Mouse (Mus musculus): ENCODE measurements around the gene Nat8f5. TPM values are rescaled to one million over a fixed set of nuclear protein-coding genes. Genes with fewer than 3 reads are reported as not detected.
"Not testable (repeated sequence)": the region's sequence is repeated elsewhere in the genome, so short reads cannot be mapped to it uniquely, and the experiment has no call there.

Nat8f5 gene
- polyA plus RNA-seq, 1 experiment from 2014 or later, result 0.59 TPM

- Histone ChIP-seq H3K4me3 (ENCODE audit: low read length) (no peak overlapping the region), H3K36me3 (ENCODE audit: control insufficient read depth, insufficient read depth, low read length) (no peaks in the 10 kb centered on the region), H3K4me1 (ENCODE audit: control insufficient read depth, insufficient read depth, low read length) (no peaks in the 10 kb centered on the region), H3K27ac (ENCODE audit: low read length) (no peak overlapping the region), H3K9me3 (ENCODE audit: control insufficient read depth, low read length) (no peaks in the 10 kb centered on the region), H3K4me2 (ENCODE audit: low read depth, low read length) (no peak overlapping the region), H3K9ac (ENCODE audit: low read depth, low read length) (no peak overlapping the region), H3K27me3 (replicated peaks; ENCODE audit: control insufficient read depth, insufficient read depth, low read length) (no peaks in the 10 kb centered on the region)
- WGBS, result 94% methylated on average over 1 of the region's 1 CpGs
- no peak for ATAC-seq
Measured at GRCm38 (mm10) chr6:85823382-85824090, 2.8 kb upstream of the Nat8f5 start.

GRCm38 (mm10) chr6:85822286-85822685 is 1.5 kb upstream of the Nat8f5 start:
- WGBS, result 81% methylated on average over 4 of the region's 4 CpGs
- Histone ChIP-seq H3K27ac (ENCODE audit: low read length) (no peak overlapping the region), H3K27me3 (replicated peaks; ENCODE audit: control insufficient read depth, insufficient read depth, low read length) (no peaks in the 10 kb centered on the region), H3K4me3 (ENCODE audit: low read length) (no peak overlapping the region), H3K9me3 (ENCODE audit: control insufficient read depth, low read length) (no peaks in the 10 kb centered on the region), H3K9ac (ENCODE audit: low read depth, low read length) (no peak overlapping the region), H3K4me2 (ENCODE audit: low read depth, low read length) (no peak overlapping the region), H3K4me1 (ENCODE audit: control insufficient read depth, insufficient read depth, low read length) (no peaks in the 10 kb centered on the region), H3K36me3 (ENCODE audit: control insufficient read depth, insufficient read depth, low read length) (no peaks in the 10 kb centered on the region)
- ATAC-seq, result no peak

- H3K27me3 ChIP-seq (replicated peaks; ENCODE audit: control insufficient read depth, insufficient read depth, low read length), result no peaks in the 10 kb centered on the region
- H3K4me3 ChIP-seq (ENCODE audit: low read length), result no peak overlapping the region
- no peak overlapping the region for H3K27ac ChIP-seq (ENCODE audit: low read length)
- H3K9me3 ChIP-seq (ENCODE audit: control insufficient read depth, low read length), result no peaks in the 10 kb centered on the region
- no peak overlapping the region for H3K4me2 ChIP-seq (ENCODE audit: low read depth, low read length)
- WGBS, result 55% methylated on average over 1 of the region's 1 CpGs
- no peaks in the 10 kb centered on the region for H3K4me1 ChIP-seq (ENCODE audit: control insufficient read depth, insufficient read depth, low read length)
- no peak for ATAC-seq
- H3K36me3 ChIP-seq (ENCODE audit: control insufficient read depth, insufficient read depth, low read length), result no peaks in the 10 kb centered on the region
- H3K9ac ChIP-seq (ENCODE audit: low read depth, low read length), result no peak overlapping the region
Measured at GRCm38 (mm10) chr6:85818338-85818737, 2.4 kb downstream of the Nat8f5 start.

GRCm38 (mm10) chr6:85813339-85813738 is 7.4 kb downstream of the Nat8f5 start:
- H3K4me2 ChIP-seq (ENCODE audit: low read depth, low read length), result no peak overlapping the region
- no peaks in the 10 kb centered on the region for H3K4me1 ChIP-seq (ENCODE audit: control insufficient read depth, insufficient read depth, low read length)
- H3K27ac ChIP-seq (ENCODE audit: low read length), result no peak overlapping the region
- no peaks in the 10 kb centered on the region for H3K27me3 ChIP-seq (replicated peaks; ENCODE audit: control insufficient read depth, insufficient read depth, low read length)
- H3K9me3 ChIP-seq (ENCODE audit: control insufficient read depth, low read length), result no peaks in the 10 kb centered on the region
- WGBS, result 86% methylated on average over 2 of the region's 2 CpGs
- no peak for ATAC-seq
- no peaks in the 10 kb centered on the region for H3K36me3 ChIP-seq (ENCODE audit: control insufficient read depth, insufficient read depth, low read length)
- H3K9ac ChIP-seq (ENCODE audit: low read depth, low read length), result no peak overlapping the region
- no peak overlapping the region for H3K4me3 ChIP-seq (ENCODE audit: low read length)

GRCm38 (mm10) chr6:85810942-85811537 is 9.7 kb downstream of the Nat8f5 start:
- H3K4me1 ChIP-seq (ENCODE audit: control insufficient read depth, insufficient read depth, low read length); H3K9ac ChIP-seq (ENCODE audit: low read depth, low read length); H3K36me3 ChIP-seq (ENCODE audit: control insufficient read depth, insufficient read depth, low read length); H3K27me3 ChIP-seq (replicated peaks; ENCODE audit: control insufficient read depth, insufficient read depth, low read length); H3K9me3 ChIP-seq (ENCODE audit: control insufficient read depth, low read length); H3K4me2 ChIP-seq (ENCODE audit: low read depth, low read length); H3K4me3 ChIP-seq (ENCODE audit: low read length); H3K27ac ChIP-seq (ENCODE audit: low read length): not testable (repeated sequence)
- 43% methylated on average over 3 of the region's 3 CpGs for WGBS
- ATAC-seq, result peak; percentile 70

- H3K4me1 ChIP-seq (ENCODE audit: control insufficient read depth, insufficient read depth, low read length); ATAC-seq; H3K4me3 ChIP-seq (ENCODE audit: low read length); H3K27ac ChIP-seq (ENCODE audit: low read length); H3K4me2 ChIP-seq (ENCODE audit: low read depth, low read length); H3K9me3 ChIP-seq (ENCODE audit: control insufficient read depth, low read length); H3K9ac ChIP-seq (ENCODE audit: low read depth, low read length); H3K36me3 ChIP-seq (ENCODE audit: control insufficient read depth, insufficient read depth, low read length); H3K27me3 ChIP-seq (replicated peaks; ENCODE audit: control insufficient read depth, insufficient read depth, low read length): not testable (repeated sequence)
- WGBS, result 93% methylated on average over 2 of the region's 3 CpGs
Measured at GRCm38 (mm10) chr6:85810514-85810913, 10.3 kb downstream of the Nat8f5 start.

- WGBS, result 68% methylated on average over 2 of the region's 3 CpGs
- not testable (repeated sequence) for H3K4me1 ChIP-seq (ENCODE audit: control insufficient read depth, insufficient read depth, low read length); H3K27ac ChIP-seq (ENCODE audit: low read length)
Measured at GRCm38 (mm10) chr6:85809784-85810183, 11.0 kb downstream of the Nat8f5 start.

GRCm38 (mm10) chr6:85803180-85803579 is 17.6 kb downstream of the Nat8f5 start:
- not testable (repeated sequence) for ATAC-seq; H3K4me3 ChIP-seq (ENCODE audit: low read length); H3K27me3 ChIP-seq (replicated peaks; ENCODE audit: control insufficient read depth, insufficient read depth, low read length); H3K36me3 ChIP-seq (ENCODE audit: control insufficient read depth, insufficient read depth, low read length); H3K27ac ChIP-seq (ENCODE audit: low read length); H3K4me1 ChIP-seq (ENCODE audit: control insufficient read depth, insufficient read depth, low read length); H3K9ac ChIP-seq (ENCODE audit: low read depth, low read length); H3K9me3 ChIP-seq (ENCODE audit: control insufficient read depth, low read length); H3K4me2 ChIP-seq (ENCODE audit: low read depth, low read length)
- WGBS, result 59% methylated on average over 5 of the region's 5 CpGs

More at GRCm38 (mm10) chr6:85809784-85810183, 11.0 kb downstream of the Nat8f5 start:
- H3K9ac ChIP-seq (ENCODE audit: low read depth, low read length); H3K27me3 ChIP-seq (replicated peaks; ENCODE audit: control insufficient read depth, insufficient read depth, low read length); H3K4me2 ChIP-seq (ENCODE audit: low read depth, low read length); ATAC-seq; H3K9me3 ChIP-seq (ENCODE audit: control insufficient read depth, low read length); H3K4me3 ChIP-seq (ENCODE audit: low read length); H3K36me3 ChIP-seq (ENCODE audit: control insufficient read depth, insufficient read depth, low read length): not testable (repeated sequence)
